Mouse (Mus musculus): ENCODE measurements around the gene Mbd4. TPM values are rescaled to one million over a fixed set of nuclear protein-coding genes. Genes with fewer than 3 reads are reported as not detected.

Gene Mbd4
- polyA plus RNA-seq, 1 experiment from 2014 or later = 14.6 TPM

DNA sequence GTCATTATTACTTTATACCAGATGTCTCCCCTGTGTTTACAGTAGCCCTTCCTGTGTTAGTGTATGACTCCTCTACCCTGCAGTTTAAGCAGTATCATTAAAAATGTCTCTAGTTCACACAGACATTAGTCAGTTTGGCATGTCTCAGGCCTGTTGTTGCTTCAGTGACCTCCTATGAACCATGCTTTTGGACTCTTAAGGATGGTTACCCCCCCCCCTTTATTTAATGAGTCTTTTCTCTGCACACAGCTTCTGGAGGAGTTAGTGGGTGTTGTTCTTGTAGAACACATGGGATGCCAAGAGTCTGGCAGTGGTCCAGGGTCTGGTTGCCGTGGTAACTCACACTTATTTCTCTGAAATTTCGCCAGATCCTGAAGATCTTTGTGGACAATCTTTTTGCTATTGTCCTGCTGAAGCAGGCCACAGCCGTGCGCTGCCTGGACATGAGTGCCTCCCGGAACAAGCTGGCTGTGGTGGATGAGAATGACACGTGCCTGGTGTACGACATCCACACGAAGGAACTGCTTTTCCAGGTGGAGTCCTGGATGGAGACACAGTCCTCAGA lies 38.4 kb upstream of the Mbd4 start:
- Histone ChIP-seq H3K4me2 (no peak overlapping the region), H3K9me3 (replicated peaks; ENCODE audit: control insufficient read depth, low read length) (no peaks in the 10 kb centered on the region; the same call in 1 of the 2 replicates), H3K4me1 (ENCODE audit: control insufficient read depth, insufficient read depth, low read length) (peaks cover 15% of the 10 kb centered on the region), H3K36me3 (ENCODE audit: control insufficient read depth, insufficient read depth, low read length) (peaks cover 17% of the 10 kb centered on the region), H3K9ac (ENCODE audit: low read depth, low read length) (no peak overlapping the region), H3K27me3 (ENCODE audit: control insufficient read depth, insufficient read depth, low read length) (no peaks in the 10 kb centered on the region), H3K27ac (ENCODE audit: low read depth, low read length) (peak overlapping the region; percentile 22; the same call in 1 of the 2 replicates), H3K4me3 (ENCODE audit: low read depth, low read length) (no peak overlapping the region)
- ATAC-seq (replicated peaks; ENCODE audit: insufficient number of reproducible peaks, low FRiP score, low TSS enrichment) = no peak
- WGBS (ENCODE audit: insufficient replicate concordance) = 72% methylated on average over 8 of the region's 8 CpGs

DNA sequence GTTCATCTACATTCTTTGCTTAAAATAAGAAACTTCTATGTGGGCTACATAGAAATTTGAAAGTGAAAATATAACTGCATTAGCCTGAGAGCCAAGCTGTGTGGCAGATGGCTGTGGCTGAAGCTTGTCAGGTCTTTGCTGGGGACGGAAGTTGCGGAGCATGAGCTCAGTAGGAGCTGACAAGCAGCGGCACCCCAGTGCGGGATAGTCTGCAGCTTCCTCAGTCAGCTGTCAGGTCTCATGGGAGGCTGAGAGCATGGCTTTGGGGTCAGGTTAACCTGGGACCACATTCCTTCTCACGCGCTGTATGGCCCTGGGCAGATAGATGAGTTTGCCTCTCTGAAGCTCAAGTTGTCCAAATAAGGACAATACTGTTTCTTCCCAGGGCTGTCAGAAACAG lies 37.9 kb upstream of the Mbd4 start:
- Histone ChIP-seq H3K27me3 (ENCODE audit: control insufficient read depth, insufficient read depth, low read length) (no peaks in the 10 kb centered on the region), H3K4me3 (ENCODE audit: low read depth, low read length) (no peak overlapping the region), H3K4me1 (ENCODE audit: control insufficient read depth, insufficient read depth, low read length) (peaks cover 15% of the 10 kb centered on the region), H3K4me2 (no peak overlapping the region), H3K9me3 (replicated peaks; ENCODE audit: control insufficient read depth, low read length) (no peaks in the 10 kb centered on the region; the same call in 1 of the 2 replicates), H3K27ac (ENCODE audit: low read depth, low read length) (peak overlapping the region; percentile 22), H3K36me3 (ENCODE audit: control insufficient read depth, insufficient read depth, low read length) (peaks cover 17% of the 10 kb centered on the region), H3K9ac (ENCODE audit: low read depth, low read length) (peak overlapping the region; percentile 34; the same call in 1 of the 2 replicates)
- 37% methylated on average over 6 of the region's 6 CpGs for WGBS (ENCODE audit: insufficient replicate concordance)
- no peak for ATAC-seq (replicated peaks; ENCODE audit: insufficient number of reproducible peaks, low FRiP score, low TSS enrichment)

DNA sequence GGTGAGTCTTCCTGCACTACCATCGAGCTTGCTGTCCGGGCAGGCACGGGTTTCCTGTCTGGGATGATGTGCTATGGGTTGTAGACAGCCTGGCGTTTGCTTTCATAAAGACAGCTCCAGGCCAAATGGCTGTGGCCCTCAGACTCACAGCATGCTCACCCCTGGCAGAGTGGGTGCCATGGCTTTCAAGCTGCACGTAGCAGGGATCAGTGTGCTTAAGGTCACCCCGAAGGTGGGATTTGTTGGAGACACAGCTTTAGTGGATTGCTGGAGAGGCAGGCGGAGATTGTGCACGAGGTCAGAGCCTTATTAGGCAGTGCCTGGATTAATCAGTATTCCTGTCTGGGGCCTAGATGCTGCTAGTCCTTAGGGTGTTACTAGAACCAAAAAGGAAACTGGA lies 37.4 kb upstream of the Mbd4 start:
- Histone ChIP-seq H3K4me3 (ENCODE audit: low read depth, low read length) (no peak overlapping the region), H3K27ac (ENCODE audit: low read depth, low read length) (peak overlapping the region; percentile 22; the same call in 1 of the 2 replicates), H3K9ac (ENCODE audit: low read depth, low read length) (peak overlapping the region; percentile 34; the same call in 1 of the 2 replicates), H3K4me1 (ENCODE audit: control insufficient read depth, insufficient read depth, low read length) (peaks cover 15% of the 10 kb centered on the region), H3K4me2 (no peak overlapping the region), H3K27me3 (ENCODE audit: control insufficient read depth, insufficient read depth, low read length) (no peaks in the 10 kb centered on the region), H3K9me3 (replicated peaks; ENCODE audit: control insufficient read depth, low read length) (no peaks in the 10 kb centered on the region; the same call in 1 of the 2 replicates), H3K36me3 (ENCODE audit: control insufficient read depth, insufficient read depth, low read length) (peaks cover 17% of the 10 kb centered on the region)
- no peak for ATAC-seq (replicated peaks; ENCODE audit: insufficient number of reproducible peaks, low FRiP score, low TSS enrichment)
- WGBS (ENCODE audit: insufficient replicate concordance) = 59% methylated on average over 8 of the region's 8 CpGs

DNA sequence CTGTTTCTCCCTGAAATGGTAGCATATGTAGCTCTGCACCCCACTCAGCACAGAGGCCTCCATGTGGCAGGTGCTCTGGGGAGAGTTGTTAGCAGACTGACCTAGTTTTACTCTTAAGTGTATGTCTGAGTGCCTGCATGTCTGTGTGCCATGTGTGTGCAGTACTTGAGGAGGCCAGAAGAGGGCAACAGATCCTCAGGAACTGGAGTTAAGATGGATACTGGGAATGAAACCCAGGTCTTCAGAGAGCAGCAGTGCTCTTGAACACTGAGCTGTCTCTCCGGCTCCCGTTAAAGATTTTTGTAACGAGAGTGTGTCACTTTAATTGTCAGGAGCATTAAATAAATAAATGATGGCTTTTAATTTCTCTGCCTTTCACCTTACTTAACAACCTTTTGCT lies 35.1 kb upstream of the Mbd4 start:
- no peak overlapping the region for H3K4me2 ChIP-seq
- no peak overlapping the region for H3K27ac ChIP-seq (ENCODE audit: low read depth, low read length)
- H3K9ac ChIP-seq (ENCODE audit: low read depth, low read length) = no peak overlapping the region
- no peak overlapping the region for H3K4me3 ChIP-seq (ENCODE audit: low read depth, low read length)
- H3K27me3 ChIP-seq (ENCODE audit: control insufficient read depth, insufficient read depth, low read length) = no peaks in the 10 kb centered on the region
- H3K36me3 ChIP-seq (ENCODE audit: control insufficient read depth, insufficient read depth, low read length) = peaks cover 17% of the 10 kb centered on the region
- WGBS (ENCODE audit: insufficient replicate concordance) = 89% methylated on average over 3 of the region's 3 CpGs
- H3K9me3 ChIP-seq (replicated peaks; ENCODE audit: control insufficient read depth, low read length) = no peaks in the 10 kb centered on the region; the same call in 1 of the 2 replicates
- H3K4me1 ChIP-seq (ENCODE audit: control insufficient read depth, insufficient read depth, low read length) = peaks cover 15% of the 10 kb centered on the region
- no peak for ATAC-seq (replicated peaks; ENCODE audit: insufficient number of reproducible peaks, low FRiP score, low TSS enrichment)

DNA sequence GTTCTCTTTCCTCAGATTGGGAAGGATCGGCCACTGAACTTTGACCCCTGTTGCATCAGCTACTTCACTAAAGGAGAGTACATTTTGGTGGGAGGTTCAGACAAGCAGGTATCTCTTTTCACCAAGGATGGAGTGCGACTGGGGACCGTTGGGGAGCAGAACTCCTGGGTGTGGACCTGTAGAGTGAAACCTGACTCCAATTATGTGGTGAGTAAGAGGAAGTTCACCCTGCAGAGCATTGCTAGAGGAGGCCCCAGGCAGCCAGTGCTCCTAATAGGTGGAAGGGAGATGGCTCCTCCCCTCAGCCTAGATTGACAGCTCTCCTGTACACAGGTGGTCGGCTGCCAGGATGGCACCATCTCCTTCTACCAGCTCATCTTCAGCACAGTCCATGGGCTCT lies 33.7 kb upstream of the Mbd4 start:
- Histone ChIP-seq H3K9ac (ENCODE audit: low read depth, low read length) (no peak overlapping the region), H3K4me1 (ENCODE audit: control insufficient read depth, insufficient read depth, low read length) (peaks cover 13% of the 10 kb centered on the region), H3K27ac (ENCODE audit: low read depth, low read length) (no peak overlapping the region), H3K9me3 (replicated peaks; ENCODE audit: control insufficient read depth, low read length) (no peaks in the 10 kb centered on the region; the same call in 1 of the 2 replicates), H3K36me3 (ENCODE audit: control insufficient read depth, insufficient read depth, low read length) (peaks cover 17% of the 10 kb centered on the region), H3K27me3 (ENCODE audit: control insufficient read depth, insufficient read depth, low read length) (no peaks in the 10 kb centered on the region), H3K4me2 (no peak overlapping the region), H3K4me3 (ENCODE audit: low read depth, low read length) (no peak overlapping the region)
- 57% methylated on average over 4 of the region's 4 CpGs for whole genome bisulfite sequencing (ENCODE audit: insufficient replicate concordance)
- no peak for ATAC-seq (replicated peaks; ENCODE audit: insufficient number of reproducible peaks, low FRiP score, low TSS enrichment)

DNA sequence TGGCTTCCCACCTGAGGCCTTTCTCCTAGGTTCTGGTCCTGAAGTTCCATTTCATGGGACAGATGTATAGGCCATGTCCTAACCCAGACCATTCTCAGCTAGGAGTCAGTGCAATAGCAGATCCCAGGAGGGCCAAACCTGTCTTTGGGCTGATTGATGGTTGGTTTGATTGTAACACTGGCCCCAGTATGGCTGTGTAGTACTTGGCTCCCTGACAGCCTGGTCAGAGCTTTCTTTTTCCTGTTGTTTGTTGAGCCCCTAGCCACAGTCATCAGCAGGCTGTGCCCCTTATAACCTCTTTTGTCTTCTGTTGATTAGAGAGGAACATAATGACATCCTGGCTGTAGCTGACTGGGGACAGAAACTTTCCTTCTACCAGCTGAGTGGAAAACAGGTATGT lies 30.8 kb upstream of the Mbd4 start:
- Histone ChIP-seq H3K4me3 (ENCODE audit: low read depth, low read length) (no peak overlapping the region), H3K27me3 (ENCODE audit: control insufficient read depth, insufficient read depth, low read length) (no peaks in the 10 kb centered on the region), H3K4me1 (ENCODE audit: control insufficient read depth, insufficient read depth, low read length) (no peaks in the 10 kb centered on the region; the same call in none of the 2 replicates), H3K36me3 (ENCODE audit: control insufficient read depth, insufficient read depth, low read length) (peaks cover 17% of the 10 kb centered on the region), H3K9me3 (replicated peaks; ENCODE audit: control insufficient read depth, low read length) (no peaks in the 10 kb centered on the region; the same call in 1 of the 2 replicates), H3K27ac (ENCODE audit: low read depth, low read length) (peak overlapping the region; percentile 57; the same call in 1 of the 2 replicates), H3K9ac (ENCODE audit: low read depth, low read length) (no peak overlapping the region), H3K4me2 (no peak overlapping the region)
- no peak for ATAC-seq (replicated peaks; ENCODE audit: insufficient number of reproducible peaks, low FRiP score, low TSS enrichment)

DNA sequence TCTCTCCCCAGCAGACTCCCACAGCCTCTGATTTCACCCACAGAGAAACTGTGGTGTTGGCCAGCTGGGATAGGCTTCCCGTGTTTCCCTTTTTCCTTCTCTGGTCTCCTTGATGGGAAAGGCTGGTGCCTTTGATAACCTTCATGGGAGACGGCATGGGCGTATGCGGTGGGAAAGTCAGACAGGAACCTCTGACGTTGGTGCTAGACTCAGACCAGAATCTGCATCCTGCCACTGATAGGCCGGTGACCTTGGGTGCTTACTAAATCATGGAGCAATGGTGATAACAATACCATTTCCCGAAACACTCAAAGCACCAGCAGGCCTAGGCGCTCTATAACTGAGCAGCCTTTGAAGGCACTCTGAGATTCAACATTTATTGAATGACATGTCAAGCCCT lies 27.6 kb upstream of the Mbd4 start:
- H3K9ac ChIP-seq (ENCODE audit: low read depth, low read length) = no peak overlapping the region
- H3K36me3 ChIP-seq (ENCODE audit: control insufficient read depth, insufficient read depth, low read length) = no peaks in the 10 kb centered on the region; the same call in 1 of the 2 replicates

DNA sequence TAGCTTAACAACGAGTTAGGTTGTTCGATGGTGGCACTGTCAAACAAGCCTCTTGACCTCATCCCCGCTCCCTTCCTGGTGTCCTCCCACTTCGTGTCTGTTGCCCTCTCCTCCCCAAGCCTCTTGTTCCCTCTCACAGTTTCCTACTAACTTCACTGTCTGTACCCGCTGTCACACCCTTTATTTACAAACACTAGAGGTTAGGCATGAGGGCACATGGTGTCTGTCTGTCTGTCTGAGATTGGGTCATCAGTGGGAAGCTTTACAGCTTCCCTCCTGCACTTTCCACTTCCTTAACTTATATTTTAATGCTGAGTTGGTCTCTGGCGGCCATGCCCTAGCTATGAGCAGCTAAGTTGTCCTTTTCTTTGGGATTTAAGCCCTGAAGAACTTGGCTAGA lies 26.6 kb upstream of the Mbd4 start:
- no peaks in the 10 kb centered on the region for H3K27me3 ChIP-seq (ENCODE audit: control insufficient read depth, insufficient read depth, low read length)
- no peaks in the 10 kb centered on the region for H3K36me3 ChIP-seq (ENCODE audit: control insufficient read depth, insufficient read depth, low read length)
- H3K9me3 ChIP-seq (replicated peaks; ENCODE audit: control insufficient read depth, low read length) = no peaks in the 10 kb centered on the region
- H3K4me3 ChIP-seq (ENCODE audit: low read depth, low read length) = no peak overlapping the region
- no peak overlapping the region for H3K4me2 ChIP-seq
- peaks cover 4% of the 10 kb centered on the region for H3K4me1 ChIP-seq (ENCODE audit: control insufficient read depth, insufficient read depth, low read length)
- WGBS (ENCODE audit: insufficient replicate concordance) = 78% methylated on average over 6 of the region's 6 CpGs
- ATAC-seq (replicated peaks; ENCODE audit: insufficient number of reproducible peaks, low FRiP score, low TSS enrichment) = no peak
- H3K27ac ChIP-seq (ENCODE audit: low read depth, low read length) = peak overlapping the region; percentile 51
- H3K9ac ChIP-seq (ENCODE audit: low read depth, low read length) = no peak overlapping the region

More for the DNA sequence above, 27.6 kb upstream of the Mbd4 start:
- 59% methylated on average over 8 of the region's 8 CpGs for WGBS (ENCODE audit: insufficient replicate concordance)
- H3K4me2 ChIP-seq = no peak overlapping the region
- H3K4me3 ChIP-seq (ENCODE audit: low read depth, low read length) = no peak overlapping the region
- no peaks in the 10 kb centered on the region for H3K27me3 ChIP-seq (ENCODE audit: control insufficient read depth, insufficient read depth, low read length)
- ATAC-seq (replicated peaks; ENCODE audit: insufficient number of reproducible peaks, low FRiP score, low TSS enrichment) = peak; percentile 62; the same call in 1 of the 2 replicates
- H3K27ac ChIP-seq (ENCODE audit: low read depth, low read length) = peak overlapping the region; percentile 51
- peaks cover 4% of the 10 kb centered on the region for H3K4me1 ChIP-seq (ENCODE audit: control insufficient read depth, insufficient read depth, low read length)
- H3K9me3 ChIP-seq (replicated peaks; ENCODE audit: control insufficient read depth, low read length) = no peaks in the 10 kb centered on the region

DNA sequence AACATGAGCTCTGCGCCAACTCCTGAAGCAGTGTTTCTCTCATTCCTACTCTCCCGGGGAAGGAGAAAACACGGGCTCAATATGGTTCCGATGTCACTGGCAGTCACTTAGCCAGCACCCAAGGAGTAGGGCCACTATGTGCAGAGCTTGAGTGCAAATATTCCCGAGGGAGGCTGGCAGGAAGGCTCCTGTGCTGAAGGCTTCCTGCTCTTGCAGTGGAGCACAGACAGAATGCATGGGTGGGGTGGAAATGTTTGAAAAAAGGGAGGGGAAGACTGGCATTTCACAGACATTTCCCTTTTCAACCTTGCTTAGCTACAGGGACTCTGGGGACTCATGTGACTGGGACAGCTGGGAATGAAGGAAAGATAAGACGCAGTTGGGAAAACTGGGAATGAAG lies 25.5 kb upstream of the Mbd4 start:
- Histone ChIP-seq H3K9ac (ENCODE audit: low read depth, low read length) (no peak overlapping the region), H3K4me3 (ENCODE audit: low read depth, low read length) (no peak overlapping the region), H3K9me3 (replicated peaks; ENCODE audit: control insufficient read depth, low read length) (no peaks in the 10 kb centered on the region), H3K4me1 (ENCODE audit: control insufficient read depth, insufficient read depth, low read length) (peaks cover 4% of the 10 kb centered on the region), H3K27ac (ENCODE audit: low read depth, low read length) (peak overlapping the region; percentile 16; the same call in 1 of the 2 replicates), H3K4me2 (no peak overlapping the region), H3K36me3 (ENCODE audit: control insufficient read depth, insufficient read depth, low read length) (no peaks in the 10 kb centered on the region), H3K27me3 (ENCODE audit: control insufficient read depth, insufficient read depth, low read length) (no peaks in the 10 kb centered on the region)
- ATAC-seq (replicated peaks; ENCODE audit: insufficient number of reproducible peaks, low FRiP score, low TSS enrichment) = no peak
- 52% methylated on average over 6 of the region's 6 CpGs for WGBS (ENCODE audit: insufficient replicate concordance)

All from heart, embryonic 11.5 days (tissue).